Mouse (Mus musculus): ENCODE measurements around the gene Calr4. TPM values are rescaled to one million over a fixed set of nuclear protein-coding genes. Genes with fewer than 3 reads are reported as not detected.
A peak's percentile ranks its signal among the peaks of the same experiment; 100 is the strongest.

Gene Calr4
- total and polyA plus RNA-seq, 3 experiments, result 0.04 TPM; not detected in 2

DNA sequence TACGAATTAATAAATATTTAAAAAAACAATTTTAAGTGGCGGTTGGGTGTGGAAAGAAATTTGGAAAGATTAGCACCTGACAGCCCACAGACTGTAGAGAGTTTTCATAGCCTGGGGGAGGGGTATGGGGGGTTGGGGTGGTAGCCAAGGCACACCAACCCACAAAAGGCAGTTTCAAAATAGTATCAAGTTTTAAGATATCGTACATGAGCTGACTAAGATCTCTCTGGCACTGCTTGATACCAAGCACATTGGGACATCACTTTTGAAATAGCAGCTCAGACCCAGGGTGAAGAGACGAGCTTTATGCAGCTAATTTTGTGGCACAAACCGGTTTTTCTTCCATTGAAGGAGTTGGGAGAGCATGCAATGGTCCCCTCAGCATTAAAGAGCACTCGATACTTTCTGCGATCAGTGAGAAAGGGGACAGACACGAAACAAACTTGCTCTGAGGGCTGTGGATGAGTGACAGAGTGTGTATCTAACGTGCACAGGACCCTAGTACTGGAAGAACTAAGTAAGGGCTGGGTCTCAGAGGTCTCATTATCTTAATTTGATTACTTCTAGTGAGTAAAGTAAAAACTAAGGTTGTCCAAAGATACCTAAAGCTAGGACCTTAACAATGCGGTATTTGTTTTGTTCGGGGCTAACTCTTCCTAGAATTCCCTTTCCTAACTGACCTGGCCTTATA is 21.6 kb downstream of the Calr4 start (continued):
- no peak for TF ChIP-seq ZNF384 (IDR thresholded peaks at IDR 0.05; ENCODE audit: low read depth, low read length)
- TF ChIP-seq RCOR1 (IDR thresholded peaks at IDR 0.05; ENCODE audit: low read depth, low read length), result no peak; the same call in 1 of the 2 replicates
- TF ChIP-seq SIN3A (IDR thresholded peaks at IDR 0.05; ENCODE audit: low read length), result peak; percentile 14; the same call in 1 of the 2 replicates

DNA sequence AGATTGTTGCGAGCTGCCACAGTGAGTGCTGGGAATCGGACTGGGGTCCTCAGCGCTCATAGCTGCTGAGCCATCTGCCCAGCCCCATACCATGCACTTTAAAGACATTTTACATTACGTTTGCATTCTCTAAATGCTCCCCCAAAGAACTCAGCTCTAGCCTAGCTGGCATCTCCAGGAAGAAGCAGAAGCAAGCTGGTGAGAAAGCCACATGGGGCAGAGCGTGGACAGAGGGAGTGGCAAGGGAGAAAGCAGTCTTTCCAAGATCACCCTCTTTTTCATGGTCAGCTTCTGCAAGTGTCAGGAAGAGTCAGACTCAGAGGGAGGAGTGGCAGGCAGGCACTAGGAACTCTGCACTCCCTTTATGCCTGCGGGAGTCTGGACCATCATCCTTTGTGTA is 22.5 kb downstream of the Calr4 start:
- Histone ChIP-seq H3K4me1 (ENCODE audit: control insufficient read depth in 1 of 2, insufficient read depth in 2 of 2, low read length in 2 of 2) (peaks cover 17 to 28% of the 10 kb centered on the region in 2 experiments), H3K27ac (ENCODE audit: control insufficient read depth, low read depth, low read length) (peak overlapping the region; percentile 2; the same call in 1 of the 2 replicates), H3K79me2 (ENCODE audit: control insufficient read depth, insufficient read depth, low read length, poor library complexity) (no peaks in the 10 kb centered on the region), H3K36me3 (ENCODE audit: control insufficient read depth in 1 of 2, insufficient read depth in 2 of 2, low read length in 2 of 2) (peaks cover 0 to 31% of the 10 kb centered on the region in 2 experiments; a peak in 2 of 4 replicates), H3K9me3 (replicated peaks; ENCODE audit: insufficient read depth, low read length) (no peaks in the 10 kb centered on the region), H3K27me3 (ENCODE audit: control insufficient read depth in 1 of 2, insufficient read depth in 2 of 2, low read length in 2 of 2) (no peaks in the 10 kb centered on the region), H3K9ac (ENCODE audit: control insufficient read depth, low read depth, low read length, poor library complexity, severe bottlenecking) (no peak overlapping the region), H3K4me3 (ENCODE audit: control insufficient read depth in 1 of 2, insufficient read depth in 1 of 2, low read depth in 2 of 2, low read length in 2 of 2) (no peak overlapping the region; a peak in 1 of 4 replicates)
- TF ChIP-seq ELF1 (IDR thresholded peaks at IDR 0.05; ENCODE audit: low read depth, low read length), result no peak
- peak; percentile 15; the same call in 1 of the 2 replicates for TF ChIP-seq MAX (IDR thresholded peaks at IDR 0.05; ENCODE audit: low read length)
- peak; percentile 44; the same call in 1 of the 2 replicates for TF ChIP-seq MXI1 (IDR thresholded peaks at IDR 0.05; ENCODE audit: low read depth, low read length)
- peak; percentile 31 for DNase-seq (ENCODE audit: low read depth, low spot score)

GRCm38 (mm10) chr4:109257639-109258038 is 23.4 kb downstream of the Calr4 start:
- Histone ChIP-seq H3K4me3 (ENCODE audit: control insufficient read depth in 1 of 2, insufficient read depth in 1 of 2, low read depth in 2 of 2, low read length in 2 of 2) (no peak overlapping the region), H3K27me3 (ENCODE audit: control insufficient read depth in 1 of 2, insufficient read depth in 2 of 2, low read length in 2 of 2) (no peaks in the 10 kb centered on the region), H3K79me2 (ENCODE audit: control insufficient read depth, insufficient read depth, low read length, poor library complexity) (no peaks in the 10 kb centered on the region), H3K9ac (ENCODE audit: control insufficient read depth, low read depth, low read length, poor library complexity, severe bottlenecking) (no peak overlapping the region), H3K36me3 (ENCODE audit: control insufficient read depth in 1 of 2, insufficient read depth in 2 of 2, low read length in 2 of 2) (peaks cover 0 to 26% of the 10 kb centered on the region in 2 experiments; a peak in 2 of 4 replicates), H3K27ac (ENCODE audit: control insufficient read depth, low read depth, low read length) (no peak overlapping the region), H3K4me1 (ENCODE audit: control insufficient read depth in 1 of 2, insufficient read depth in 2 of 2, low read length in 2 of 2) (peaks cover 17 to 28% of the 10 kb centered on the region in 2 experiments), H3K9me3 (replicated peaks; ENCODE audit: insufficient read depth, low read length) (no peaks in the 10 kb centered on the region)
- TF ChIP-seq USF1 (IDR thresholded peaks at IDR 0.05; ENCODE audit: low read depth, low read length) (no peak), GATA1 (IDR thresholded peaks at IDR 0.05; ENCODE audit: low read depth, low read length) (no peak), NRF1 (IDR thresholded peaks at IDR 0.05; ENCODE audit: insufficient read depth, low read depth, low read length, poor library complexity, severe bottlenecking) (no peak), GABPA (IDR thresholded peaks at IDR 0.05; ENCODE audit: low read depth, low read length) (no peak), MAFK (IDR thresholded peaks at IDR 0.05; ENCODE audit: borderline replicate concordance, low read depth, low read length) (no peak), SMC3 (IDR thresholded peaks at IDR 0.05; ENCODE audit: low read depth, low read length) (no peak), POLR2A (IDR thresholded peaks at IDR 0.05; ENCODE audit: control insufficient read depth in 1 of 2, insufficient read depth in 1 of 2, low read depth in 1 of 2, low read length in 2 of 2, poor library complexity in 1 of 2) (no peak), CHD2 (IDR thresholded peaks at IDR 0.05; ENCODE audit: low read length) (no peak), MYB (IDR thresholded peaks at IDR 0.05; ENCODE audit: low read depth, low read length) (no peak), CHD1 (IDR thresholded peaks at IDR 0.05; ENCODE audit: low read depth, low read length) (no peak), MAZ (IDR thresholded peaks at IDR 0.05; ENCODE audit: low read depth, low read length) (no peak), ELF1 (IDR thresholded peaks at IDR 0.05; ENCODE audit: low read depth, low read length) (no peak), ZMIZ1 (IDR thresholded peaks at IDR 0.05; ENCODE audit: low read depth, low read length) (no peak), E2F4 (IDR thresholded peaks at IDR 0.05; ENCODE audit: borderline replicate concordance, low read depth, low read length) (no peak)
- peak; percentile 12 for DNase-seq (ENCODE audit: low read depth, low spot score)

All from MEL (cell line).